Mouse (Mus musculus): ENCODE results near the gene Cachd1. TPM values are rescaled to one million over a fixed set of nuclear protein-coding genes. Genes with fewer than 3 reads are reported as not detected.
A peak's percentile ranks its signal among the peaks of the same experiment; 100 is the strongest.

Gene Cachd1
- polyA plus RNA-seq, 1 experiment from 2014 or later, result 50.0 TPM

DNA sequence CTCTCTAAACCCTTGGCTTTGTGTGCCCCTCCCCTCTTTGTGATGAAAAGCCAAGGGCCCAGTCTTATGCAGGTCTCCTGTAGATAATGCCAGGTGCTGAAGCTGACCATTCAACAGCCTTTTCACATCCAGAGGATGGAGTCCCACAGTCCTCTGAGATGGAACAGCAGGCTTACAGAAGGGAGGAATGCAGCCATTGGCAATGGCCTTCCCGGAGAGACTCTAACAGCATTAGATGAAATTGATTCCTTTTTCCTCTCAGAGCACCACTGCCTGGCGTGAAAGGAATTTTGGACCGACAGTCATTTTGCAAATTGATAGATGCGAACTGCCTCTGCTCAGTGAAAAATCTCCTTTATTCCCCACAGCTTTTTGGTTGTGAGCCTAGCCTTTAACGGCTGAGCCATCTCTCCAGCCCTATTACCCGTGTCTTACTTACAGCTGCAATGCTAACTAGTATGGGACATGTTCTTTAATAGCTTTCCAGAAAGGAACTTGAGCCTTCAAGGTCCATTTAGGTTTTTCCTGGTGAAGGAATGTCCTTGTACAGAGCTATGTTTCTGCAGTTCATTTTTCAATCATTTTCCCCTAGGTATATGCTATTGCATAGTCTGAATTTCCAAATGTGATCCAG, 18.1 kb upstream of the Cachd1 start:
- Histone ChIP-seq H3K9ac (replicated peaks; ENCODE audit: low read length) (no peak overlapping the region), H3K9me3 (ENCODE audit: control insufficient read depth, low read length) (no peaks in the 10 kb centered on the region), H3K27ac (replicated peaks; ENCODE audit: low read depth, low read length) (no peak overlapping the region), H3K4me1 (ENCODE audit: control insufficient read depth, insufficient read depth, low read length) (no peaks in the 10 kb centered on the region), H3K4me3 (replicated peaks; ENCODE audit: low read depth, low read length) (no peak overlapping the region), H3K27me3 (ENCODE audit: control insufficient read depth, insufficient read depth, low read length) (no peaks in the 10 kb centered on the region), H3K4me2 (ENCODE audit: low read length) (no peak overlapping the region), H3K36me3 (ENCODE audit: control insufficient read depth, insufficient read depth, low read length) (no peaks in the 10 kb centered on the region)
- ATAC-seq (ENCODE audit: low FRiP score, low TSS enrichment), result no peak
- DNase-seq, result no peak
- WGBS, result 84% methylated on average over 6 of the region's 6 CpGs

DNA sequence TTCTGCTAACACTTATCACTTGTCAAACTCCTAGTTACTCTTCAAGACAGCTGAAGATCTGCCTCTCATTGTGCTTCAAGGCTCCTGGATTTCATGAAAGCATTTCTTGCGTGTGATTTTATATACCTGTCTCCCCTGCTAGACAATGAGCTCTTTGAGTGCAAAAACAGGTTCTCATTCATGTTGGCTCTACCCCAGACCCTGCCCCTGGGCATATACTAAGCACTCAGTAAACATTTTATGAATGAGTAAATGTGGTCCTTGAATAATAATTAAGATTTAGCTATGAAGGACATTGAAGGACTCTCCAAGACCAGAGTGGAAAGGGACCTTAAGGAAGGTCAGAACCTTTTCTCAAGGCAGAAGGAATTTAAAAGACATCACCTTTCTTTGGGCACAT, 16.9 kb upstream of the Cachd1 start:
- no peak overlapping the region for H3K27ac ChIP-seq (replicated peaks; ENCODE audit: low read depth, low read length)
- no peak overlapping the region for H3K4me2 ChIP-seq (ENCODE audit: low read length)
- WGBS, result 74% methylated on average over 1 of the region's 1 CpGs
- no peak overlapping the region for H3K4me3 ChIP-seq (replicated peaks; ENCODE audit: low read depth, low read length)
- H3K36me3 ChIP-seq (ENCODE audit: control insufficient read depth, insufficient read depth, low read length), result no peaks in the 10 kb centered on the region
- H3K9ac ChIP-seq (replicated peaks; ENCODE audit: low read length), result no peak overlapping the region
- DNase-seq, result no peak
- H3K27me3 ChIP-seq (ENCODE audit: control insufficient read depth, insufficient read depth, low read length), result no peaks in the 10 kb centered on the region
- no peaks in the 10 kb centered on the region for H3K4me1 ChIP-seq (ENCODE audit: control insufficient read depth, insufficient read depth, low read length)
- no peaks in the 10 kb centered on the region for H3K9me3 ChIP-seq (ENCODE audit: control insufficient read depth, low read length)
- ATAC-seq (ENCODE audit: low FRiP score, low TSS enrichment), result no peak

DNA sequence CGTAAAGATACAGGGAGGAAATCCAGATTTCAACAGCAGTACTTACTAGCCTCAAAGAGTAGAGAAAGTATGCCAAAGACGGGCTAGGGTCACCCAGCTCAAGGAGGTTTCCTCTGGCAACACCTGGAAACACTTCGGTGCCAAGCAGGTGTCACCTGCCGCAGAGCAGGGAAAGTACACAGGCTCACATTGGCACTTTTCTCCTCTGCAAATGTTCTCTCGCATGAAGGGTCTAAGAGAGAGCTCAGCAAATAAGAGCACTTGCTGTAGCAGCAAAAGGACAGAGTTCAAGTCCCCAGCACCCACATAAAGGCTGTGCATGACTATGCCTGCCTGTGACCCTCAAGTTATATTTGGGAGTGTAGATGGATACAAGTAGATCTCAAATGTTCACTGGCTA, 16.1 kb upstream of the Cachd1 start:
- H3K27ac ChIP-seq (replicated peaks; ENCODE audit: low read depth, low read length), result no peak overlapping the region
- no peaks in the 10 kb centered on the region for H3K36me3 ChIP-seq (ENCODE audit: control insufficient read depth, insufficient read depth, low read length)
- ATAC-seq (ENCODE audit: low FRiP score, low TSS enrichment) (no peak), DNase-seq (no peak)
- H3K9me3 ChIP-seq (ENCODE audit: control insufficient read depth, low read length), result no peaks in the 10 kb centered on the region
- H3K27me3 ChIP-seq (ENCODE audit: control insufficient read depth, insufficient read depth, low read length), result no peaks in the 10 kb centered on the region
- H3K4me1 ChIP-seq (ENCODE audit: control insufficient read depth, insufficient read depth, low read length), result no peaks in the 10 kb centered on the region
- no peak overlapping the region for H3K4me3 ChIP-seq (replicated peaks; ENCODE audit: low read depth, low read length)
- no peak overlapping the region for H3K4me2 ChIP-seq (ENCODE audit: low read length)
- H3K9ac ChIP-seq (replicated peaks; ENCODE audit: low read length), result no peak overlapping the region
- 94% methylated on average over 5 of the region's 5 CpGs for WGBS

DNA sequence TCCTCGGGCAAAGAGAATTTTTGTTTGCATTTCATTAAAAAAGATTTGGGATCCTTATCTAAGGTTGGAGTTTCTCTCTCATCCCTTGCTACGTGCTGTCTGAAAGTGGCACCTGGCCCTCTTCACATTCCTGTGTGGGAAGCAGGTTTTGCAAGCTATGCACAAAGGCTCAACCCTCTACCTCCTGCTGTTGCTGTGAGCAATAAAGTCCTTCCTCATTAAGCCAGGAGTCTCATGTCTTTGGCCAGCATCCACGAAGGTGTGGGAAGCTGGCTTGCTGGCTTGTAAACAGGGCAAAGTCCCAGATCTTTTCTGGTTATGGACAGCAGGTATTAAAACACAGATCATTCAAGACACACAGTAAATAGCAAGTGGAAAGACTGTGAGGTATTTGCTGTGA, 7.9 kb upstream of the Cachd1 start:
- 68% methylated on average over 3 of the region's 3 CpGs for WGBS
- DNase-seq (no peak), ATAC-seq (ENCODE audit: low FRiP score, low TSS enrichment) (no peak)
- Histone ChIP-seq H3K27me3 (ENCODE audit: control insufficient read depth, insufficient read depth, low read length) (no peaks in the 10 kb centered on the region), H3K27ac (replicated peaks; ENCODE audit: low read depth, low read length) (no peak overlapping the region), H3K4me1 (ENCODE audit: control insufficient read depth, insufficient read depth, low read length) (no peaks in the 10 kb centered on the region), H3K9ac (replicated peaks; ENCODE audit: low read length) (no peak overlapping the region), H3K9me3 (ENCODE audit: control insufficient read depth, low read length) (no peaks in the 10 kb centered on the region), H3K4me2 (ENCODE audit: low read length) (no peak overlapping the region), H3K36me3 (ENCODE audit: control insufficient read depth, insufficient read depth, low read length) (no peaks in the 10 kb centered on the region), H3K4me3 (replicated peaks; ENCODE audit: low read depth, low read length) (no peak overlapping the region)

GRCm38 (mm10) chr4:100776871-100777375, 448 bp downstream of the Cachd1 start:
- ATAC-seq (ENCODE audit: low FRiP score, low TSS enrichment) (peak; percentile 46), DNase-seq (no peak)
- peaks cover 33% of the 10 kb centered on the region for H3K4me1 ChIP-seq (ENCODE audit: control insufficient read depth, insufficient read depth, low read length)
- H3K9ac ChIP-seq (replicated peaks; ENCODE audit: low read length), result peak overlapping the region; percentile 94
- peak overlapping the region; percentile 92 for H3K27ac ChIP-seq (replicated peaks; ENCODE audit: low read depth, low read length)
- peak overlapping the region; percentile 99 for H3K4me3 ChIP-seq (replicated peaks; ENCODE audit: low read depth, low read length)
- no peaks in the 10 kb centered on the region for H3K9me3 ChIP-seq (ENCODE audit: control insufficient read depth, low read length)
- WGBS, result under 1% methylated on average over 68 of the region's 68 CpGs
- peak overlapping the region; percentile 89 for H3K4me2 ChIP-seq (ENCODE audit: low read length)
- H3K27me3 ChIP-seq (ENCODE audit: control insufficient read depth, insufficient read depth, low read length), result no peaks in the 10 kb centered on the region
- no peaks in the 10 kb centered on the region for H3K36me3 ChIP-seq (ENCODE audit: control insufficient read depth, insufficient read depth, low read length)

- Histone ChIP-seq H3K36me3 (ENCODE audit: control insufficient read depth, insufficient read depth, low read length) (no peaks in the 10 kb centered on the region), H3K27me3 (ENCODE audit: control insufficient read depth, insufficient read depth, low read length) (no peaks in the 10 kb centered on the region), H3K9me3 (ENCODE audit: control insufficient read depth, low read length) (no peaks in the 10 kb centered on the region), H3K4me3 (replicated peaks; ENCODE audit: low read depth, low read length) (peak overlapping the region; percentile 99), H3K27ac (replicated peaks; ENCODE audit: low read depth, low read length) (peak overlapping the region; percentile 92), H3K4me1 (ENCODE audit: control insufficient read depth, insufficient read depth, low read length) (peaks cover 37% of the 10 kb centered on the region), H3K4me2 (ENCODE audit: low read length) (peak overlapping the region; percentile 89), H3K9ac (replicated peaks; ENCODE audit: low read length) (peak overlapping the region; percentile 94)
- DNase-seq (peak; percentile 75), ATAC-seq (ENCODE audit: low FRiP score, low TSS enrichment) (peak; percentile 48)
- under 1% methylated on average over 42 of the region's 42 CpGs for WGBS
These were observed 1.0 kb downstream of the Cachd1 start for GRCm38 (mm10) chr4:100777376-100778041.

GRCm38 (mm10) chr4:100778082-100778481, 1.6 kb downstream of the Cachd1 start:
- H3K9ac ChIP-seq (replicated peaks; ENCODE audit: low read length), result peak overlapping the region; percentile 94
- H3K27me3 ChIP-seq (ENCODE audit: control insufficient read depth, insufficient read depth, low read length), result no peaks in the 10 kb centered on the region
- WGBS, result under 1% methylated on average over 16 of the region's 16 CpGs
- ATAC-seq (ENCODE audit: low FRiP score, low TSS enrichment), result no peak
- peak overlapping the region; percentile 99 for H3K4me3 ChIP-seq (replicated peaks; ENCODE audit: low read depth, low read length)
- no peaks in the 10 kb centered on the region for H3K36me3 ChIP-seq (ENCODE audit: control insufficient read depth, insufficient read depth, low read length)
- H3K4me1 ChIP-seq (ENCODE audit: control insufficient read depth, insufficient read depth, low read length), result peaks cover 39% of the 10 kb centered on the region
- H3K4me2 ChIP-seq (ENCODE audit: low read length), result peak overlapping the region; percentile 89
- peak overlapping the region; percentile 92 for H3K27ac ChIP-seq (replicated peaks; ENCODE audit: low read depth, low read length)
- H3K9me3 ChIP-seq (ENCODE audit: control insufficient read depth, low read length), result no peaks in the 10 kb centered on the region
- peak; percentile 67 for DNase-seq

- peak overlapping the region; percentile 47 for H3K27ac ChIP-seq (replicated peaks; ENCODE audit: low read depth, low read length)
These were observed 2.5 kb downstream of the Cachd1 start for GRCm38 (mm10) chr4:100779023-100779422.

GRCm38 (mm10) chr4:100779695-100780094, 3.2 kb downstream of the Cachd1 start:
- H3K9ac ChIP-seq (replicated peaks; ENCODE audit: low read length), result peak overlapping the region; percentile 94; the same call in 1 of the 2 replicates
- H3K4me2 ChIP-seq (ENCODE audit: low read length), result peak overlapping the region; percentile 89
- DNase-seq (peak; percentile 70), ATAC-seq (ENCODE audit: low FRiP score, low TSS enrichment) (no peak)
- WGBS, result 3% methylated on average over 5 of the region's 5 CpGs
- H3K27me3 ChIP-seq (ENCODE audit: control insufficient read depth, insufficient read depth, low read length), result no peaks in the 10 kb centered on the region
- peak overlapping the region; percentile 99 for H3K4me3 ChIP-seq (replicated peaks; ENCODE audit: low read depth, low read length)
- no peaks in the 10 kb centered on the region for H3K9me3 ChIP-seq (ENCODE audit: control insufficient read depth, low read length)
- H3K4me1 ChIP-seq (ENCODE audit: control insufficient read depth, insufficient read depth, low read length), result peaks cover 39% of the 10 kb centered on the region
- H3K27ac ChIP-seq (replicated peaks; ENCODE audit: low read depth, low read length), result peak overlapping the region; percentile 47; the same call in 1 of the 2 replicates
- no peaks in the 10 kb centered on the region for H3K36me3 ChIP-seq (ENCODE audit: control insufficient read depth, insufficient read depth, low read length)

More at GRCm38 (mm10) chr4:100779023-100779422, 2.5 kb downstream of the Cachd1 start:
- peak overlapping the region; percentile 99 for H3K4me3 ChIP-seq (replicated peaks; ENCODE audit: low read depth, low read length)
- DNase-seq, result no peak
- 4% methylated on average over 4 of the region's 4 CpGs for WGBS
- H3K9ac ChIP-seq (replicated peaks; ENCODE audit: low read length), result peak overlapping the region; percentile 94
- H3K27me3 ChIP-seq (ENCODE audit: control insufficient read depth, insufficient read depth, low read length), result no peaks in the 10 kb centered on the region
- peaks cover 39% of the 10 kb centered on the region for H3K4me1 ChIP-seq (ENCODE audit: control insufficient read depth, insufficient read depth, low read length)
- H3K9me3 ChIP-seq (ENCODE audit: control insufficient read depth, low read length), result no peaks in the 10 kb centered on the region
- H3K36me3 ChIP-seq (ENCODE audit: control insufficient read depth, insufficient read depth, low read length), result no peaks in the 10 kb centered on the region
- no peak for ATAC-seq (ENCODE audit: low FRiP score, low TSS enrichment)
- peak overlapping the region; percentile 89 for H3K4me2 ChIP-seq (ENCODE audit: low read length)
